Mouse (Mus musculus): ENCODE measurements at regions not wholly inside any gene's neighbourhood (a gene's known extent, or its start where the extent isn't known, plus 50 kb on each side); places are given as distances from the start of the nearest gene placed in this dataset.

DNA sequence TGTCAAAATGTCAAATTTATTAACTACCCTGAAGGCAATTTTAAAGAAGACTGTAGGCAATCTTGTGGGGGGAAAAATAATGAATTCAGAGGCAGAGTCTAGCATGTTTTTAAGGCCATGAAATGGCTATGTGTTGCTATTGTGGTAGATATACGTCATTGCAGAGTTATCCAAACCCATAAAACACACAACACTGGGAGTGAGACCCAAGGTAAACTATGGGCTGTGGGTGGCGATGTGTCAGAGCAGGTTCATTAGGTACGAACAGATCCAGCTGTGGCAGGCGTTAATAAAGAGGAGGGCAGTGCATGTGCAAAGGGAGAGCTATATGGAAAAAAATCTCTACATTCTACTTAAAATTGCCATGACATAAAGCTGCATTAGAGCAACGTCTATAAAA, 189.4 kb upstream of the Btg1 start:
- no peak for DNase-seq (ENCODE audit: low spot score)

DNA sequence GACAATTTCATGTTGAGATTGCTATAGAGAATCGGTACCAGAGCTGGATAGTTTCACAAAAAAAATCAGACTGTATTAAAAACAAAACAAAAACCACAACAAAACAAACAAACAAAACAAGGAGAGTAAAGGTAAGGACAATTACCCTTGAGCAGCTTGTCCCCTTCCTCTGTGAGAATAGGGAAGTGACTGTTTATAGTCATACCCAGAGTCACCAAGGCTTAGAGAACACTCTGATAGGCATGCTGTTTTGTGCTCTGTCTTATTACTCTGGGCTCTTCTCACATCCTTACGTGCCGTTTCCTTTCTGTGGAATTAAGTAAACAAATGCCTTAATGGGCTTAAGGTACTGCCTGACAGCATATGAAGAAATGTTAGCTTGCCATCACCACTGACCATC, 186.7 kb upstream of the Btg1 start:
- no peak for DNase-seq (ENCODE audit: low spot score)

- DNase-seq (ENCODE audit: low spot score): no peak
Observed at GRCm38 (mm10) chr10:96435109-96435508, 181.7 kb upstream of the Btg1 start.

DNA sequence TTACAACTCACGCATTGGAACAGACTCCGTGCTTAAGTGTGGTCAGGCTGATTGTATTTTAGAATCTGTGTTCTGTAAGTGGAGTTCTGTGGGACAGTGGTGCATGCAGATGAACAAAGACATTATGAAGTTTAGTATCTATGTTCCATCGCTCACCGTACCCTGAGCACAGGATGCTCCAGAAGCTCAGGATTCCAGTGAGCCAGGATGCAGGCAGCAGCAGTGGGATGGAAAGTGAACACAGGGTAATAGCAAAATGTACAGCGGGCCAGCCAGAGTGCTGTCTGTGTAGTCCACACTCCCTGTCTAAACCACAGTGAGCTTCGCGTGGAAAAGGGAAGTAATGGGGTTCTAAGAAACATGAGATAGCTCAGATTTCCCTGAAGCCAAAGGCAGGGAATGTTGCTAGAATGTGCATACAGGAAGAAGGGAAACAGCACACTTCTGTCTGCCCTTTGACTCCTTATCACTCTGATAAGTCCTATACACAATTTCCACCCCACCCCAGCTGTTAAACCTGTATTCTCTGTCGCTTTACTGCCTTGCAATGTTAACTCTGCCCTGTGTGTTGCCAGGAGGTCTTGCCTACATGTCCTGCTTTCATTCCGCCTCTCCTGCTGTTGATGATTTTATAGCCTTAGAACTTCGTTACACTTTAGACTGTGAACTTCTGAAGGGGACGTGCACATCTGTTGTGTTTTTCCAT, 178.3 kb upstream of the Btg1 start:
- no peak for DNase-seq (ENCODE audit: low spot score)

GRCm38 (mm10) chr10:96442165-96442564, 174.6 kb upstream of the Btg1 start:
- DNase-seq (ENCODE audit: low spot score): no peak

GRCm38 (mm10) chr10:96450266-96450665, 166.5 kb upstream of the Btg1 start:
- DNase-seq (ENCODE audit: low spot score): no peak

DNA sequence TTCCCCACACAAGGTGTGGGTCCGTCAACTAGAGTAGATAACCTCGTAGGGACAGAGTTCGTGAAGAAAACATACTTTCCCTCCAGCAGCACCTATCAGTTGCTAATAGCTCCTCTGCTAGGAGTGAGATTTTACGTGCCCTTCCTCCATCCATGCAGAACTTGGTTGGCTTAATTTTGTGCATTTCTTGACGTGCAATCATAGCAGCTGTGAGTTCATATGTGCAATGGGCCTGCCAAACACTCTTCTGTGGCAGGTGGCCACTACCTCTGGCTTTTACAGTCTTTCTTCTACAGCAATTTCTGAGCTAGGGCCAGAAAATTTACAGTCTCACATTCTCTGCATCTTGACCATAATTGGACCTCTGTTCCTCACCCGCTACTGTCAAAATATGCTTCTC, 161.9 kb upstream of the Btg1 start:
- no peak for DNase-seq (ENCODE audit: low spot score)

- no peak for DNase-seq (ENCODE audit: low spot score)
Observed at GRCm38 (mm10) chr10:96458551-96458950, 158.3 kb upstream of the Btg1 start.

- DNase-seq (ENCODE audit: low spot score): no peak
Observed at GRCm38 (mm10) chr10:96459186-96459585, 157.6 kb upstream of the Btg1 start.

DNA sequence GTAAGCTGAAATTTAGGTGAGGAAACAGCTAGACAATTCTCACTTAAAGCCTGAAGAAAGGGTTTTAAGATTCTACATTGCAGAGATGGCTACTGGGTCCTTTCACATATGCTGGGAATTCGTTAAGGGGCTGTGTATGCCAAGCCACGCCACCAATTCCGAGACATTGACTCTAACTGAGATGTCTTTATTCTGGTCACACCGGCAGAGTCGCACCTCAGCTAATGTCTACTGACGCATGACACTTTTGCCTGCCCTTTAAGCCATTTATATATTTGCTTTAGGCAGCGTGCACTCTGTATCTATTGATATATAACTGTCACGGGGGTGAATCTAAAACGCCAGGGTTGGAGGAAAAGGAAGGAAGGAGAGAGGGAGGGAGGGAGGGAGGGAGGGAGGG, 156.7 kb upstream of the Btg1 start:
- DNase-seq (ENCODE audit: low spot score): no peak

- no peak for DNase-seq (ENCODE audit: low spot score)
Observed at GRCm38 (mm10) chr10:96460617-96461338, 156.0 kb upstream of the Btg1 start.

GRCm38 (mm10) chr10:96465967-96466366, 150.8 kb upstream of the Btg1 start:
- DNase-seq (ENCODE audit: low spot score): no peak

DNA sequence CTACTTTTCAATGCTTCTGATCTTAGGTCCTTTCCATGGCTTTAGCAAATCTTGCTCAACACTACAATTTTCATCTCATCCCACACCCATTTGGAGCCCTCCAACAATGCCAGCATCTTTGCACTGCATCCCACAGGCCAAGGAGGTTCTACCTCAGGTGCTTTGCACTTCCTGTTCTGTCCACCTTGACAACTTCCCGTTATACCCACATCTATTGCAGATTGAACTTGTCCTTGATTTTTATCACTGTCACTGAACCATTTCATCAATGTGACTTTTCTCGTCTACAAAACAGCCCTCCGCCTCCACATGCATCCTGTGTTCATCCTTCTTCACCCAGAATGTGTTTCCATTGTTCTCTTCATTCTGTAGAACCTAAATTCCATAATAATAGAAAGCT, 150.0 kb upstream of the Btg1 start:
- no peak for DNase-seq (ENCODE audit: low spot score)

DNA sequence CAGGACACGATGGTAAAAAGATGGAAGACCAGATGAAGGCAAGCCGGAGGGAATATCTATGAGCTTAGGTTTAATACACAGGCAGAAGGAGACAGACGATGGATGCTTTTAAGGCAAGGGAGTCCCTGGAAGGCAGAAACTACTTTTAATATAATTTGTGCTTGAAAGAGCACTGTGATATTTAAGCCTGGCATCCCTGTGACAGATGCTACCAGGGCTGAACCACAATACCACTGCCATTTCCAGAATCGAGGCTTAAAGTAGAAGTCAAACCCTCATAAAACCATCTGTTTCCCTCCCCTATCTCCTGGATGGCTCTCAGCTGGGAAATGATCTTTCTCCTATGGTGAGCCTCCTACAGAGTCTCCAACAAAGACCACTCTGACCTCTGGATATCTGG, 149.1 kb upstream of the Btg1 start:
- no peak for DNase-seq (ENCODE audit: low spot score)

DNA sequence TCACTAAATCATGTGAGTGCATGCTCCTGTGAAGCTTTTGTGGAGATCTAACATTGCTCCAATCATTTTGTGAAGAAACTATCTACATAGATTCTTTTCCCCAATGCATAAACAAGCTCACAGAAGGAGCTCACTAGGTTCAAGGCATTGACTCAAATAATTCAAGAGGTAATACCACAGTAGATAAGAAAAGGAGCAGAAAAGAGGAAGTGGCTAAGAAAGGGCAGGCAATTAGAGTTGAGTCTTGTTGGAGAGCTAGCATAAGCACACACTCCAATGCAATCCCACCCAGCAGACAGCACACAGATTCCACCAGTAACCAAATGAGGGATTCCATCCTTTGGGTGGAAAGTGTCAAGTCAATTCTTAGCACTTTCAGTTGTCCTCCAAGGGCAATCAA, 145.3 kb upstream of the Btg1 start:
- no peak for DNase-seq (ENCODE audit: low spot score)

DNA sequence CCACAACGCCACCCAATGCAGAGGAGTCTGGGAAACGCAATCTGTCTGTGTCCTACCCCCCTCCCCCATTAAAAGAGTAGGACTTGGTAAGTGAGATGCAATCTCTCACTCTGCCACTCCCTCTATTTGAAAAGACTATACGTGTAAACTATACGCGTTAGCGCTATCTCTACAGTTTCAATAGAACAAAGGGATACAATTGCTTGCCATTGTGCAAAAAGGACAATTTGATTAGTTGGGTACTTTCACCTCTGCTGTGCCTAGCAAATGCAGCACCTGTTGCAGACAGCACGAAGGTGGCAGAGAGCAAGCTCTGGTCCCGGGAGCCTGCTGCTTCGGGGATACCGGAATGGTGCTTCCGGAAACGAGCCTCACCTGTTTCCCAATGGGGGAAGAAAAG, 137.5 kb upstream of the Btg1 start:
- DNase-seq (ENCODE audit: low spot score): no peak

DNA sequence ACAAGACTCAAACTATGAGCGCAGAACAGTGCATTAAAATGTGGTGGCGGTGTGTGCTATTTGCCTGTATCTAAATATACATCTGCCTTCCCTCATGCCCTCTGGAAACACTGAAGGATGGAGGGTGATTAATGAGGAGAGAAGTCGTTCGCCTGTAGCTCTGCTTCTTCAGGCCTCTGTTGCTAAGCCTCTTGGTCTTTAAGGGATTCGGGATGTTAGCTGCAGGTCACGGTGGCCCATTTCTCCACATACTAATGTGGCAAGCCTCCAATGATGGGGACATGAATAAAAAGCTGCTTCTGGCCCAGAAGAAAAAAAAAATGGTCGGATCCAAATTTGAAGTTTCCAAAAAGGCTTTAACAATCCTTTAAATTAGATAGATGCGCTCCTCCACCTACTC, 137.0 kb upstream of the Btg1 start:
- no peak for DNase-seq (ENCODE audit: low spot score)

- DNase-seq (ENCODE audit: low spot score): no peak
Observed at GRCm38 (mm10) chr10:96480453-96481324, 136.1 kb upstream of the Btg1 start.

DNA sequence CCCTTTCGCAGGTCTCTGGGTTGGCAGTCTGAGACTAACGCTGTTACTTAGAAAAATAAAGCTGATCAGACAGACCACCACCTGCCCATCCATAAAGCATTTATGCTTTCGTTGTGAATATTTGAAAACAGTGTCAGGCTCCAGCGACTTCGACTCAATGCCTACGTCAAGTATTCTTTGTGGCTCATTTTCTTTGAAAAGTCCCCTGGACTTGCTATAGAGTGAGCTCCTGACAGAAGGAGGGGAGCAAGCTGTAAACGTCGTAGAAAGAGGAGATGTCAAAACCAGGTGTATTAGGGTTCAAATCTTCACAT, 135.5 kb upstream of the Btg1 start:
- no peak for DNase-seq (ENCODE audit: low spot score)

DNA sequence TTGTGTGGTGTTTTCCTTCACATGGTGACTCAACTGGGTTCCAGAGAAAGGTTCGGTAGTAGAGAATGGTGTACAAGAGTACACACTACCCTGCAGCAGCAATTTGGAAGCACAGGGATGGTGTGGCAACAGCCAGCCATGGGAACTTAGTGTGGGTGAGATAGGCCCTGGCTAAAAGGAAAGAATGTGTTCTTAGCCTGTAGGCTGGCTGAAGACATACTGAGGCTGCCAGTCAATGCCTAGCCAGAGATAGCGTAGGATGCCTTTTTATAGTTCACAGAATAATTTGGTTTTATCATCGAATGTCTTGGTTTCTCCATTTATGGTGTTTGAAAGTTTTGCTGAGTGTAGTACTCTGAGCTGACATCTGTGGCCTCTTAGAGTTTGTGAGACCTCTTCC, 130.1 kb upstream of the Btg1 start:
- no peak for DNase-seq (ENCODE audit: low spot score)

DNA sequence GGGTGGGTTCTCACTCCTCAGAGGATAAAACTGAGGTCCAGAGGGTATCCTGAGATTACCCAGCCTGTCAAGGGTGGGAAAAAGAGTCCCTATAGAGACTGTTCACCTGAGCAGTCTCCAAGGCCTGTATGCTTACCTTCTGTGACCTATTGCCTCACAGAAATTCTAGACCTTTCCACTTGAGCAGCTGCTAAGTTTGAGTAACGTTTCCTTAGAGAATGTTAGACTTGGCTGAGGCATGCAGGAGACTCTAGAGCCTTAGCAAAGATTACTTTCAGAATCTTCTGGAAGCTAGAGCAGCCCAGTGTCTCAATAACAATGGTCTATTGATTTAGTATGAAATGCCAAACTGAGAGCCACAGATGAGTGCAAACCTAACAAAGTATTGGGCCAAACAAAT, 123.1 kb upstream of the Btg1 start:
- DNase-seq (ENCODE audit: low spot score): no peak

GRCm38 (mm10) chr10:96496700-96497099, 120.1 kb upstream of the Btg1 start:
- DNase-seq (ENCODE audit: low spot score): no peak

- no peak for DNase-seq (ENCODE audit: low spot score)
Observed at GRCm38 (mm10) chr10:96497482-96497881, 119.3 kb upstream of the Btg1 start.

Data from spleen, adult 12 weeks (tissue).